Mouse (Mus musculus) adrenal gland, postnatal 14 days (tissue): ENCODE measurements at regions not wholly inside any gene's neighbourhood (a gene's known extent, or its start where the extent isn't known, plus 50 kb on each side); places are given as distances from the start of the nearest gene placed in this dataset.

ENCODE experiments used
- DNase-seq: peaks from one replicate; pipeline ENCODE4 v3.0.0; 2021; ENCODE audit warnings: mixed read lengths

GRCm38 (mm10) chr17:47317651-47318050 is 51.0 kb upstream of the Mrps10 start:
- no peak for DNase-seq

- DNase-seq = no peak
Observed at GRCm38 (mm10) chr17:47313162-47313561, 55.5 kb upstream of the Mrps10 start.

GRCm38 (mm10) chr17:47311272-47311671 is 57.4 kb upstream of the Mrps10 start:
- DNase-seq = peak; percentile 42

- DNase-seq = no peak
Observed at GRCm38 (mm10) chr17:47306027-47306761, 62.5 kb upstream of the Mrps10 start.

- peak; percentile 81 for DNase-seq
Observed at GRCm38 (mm10) chr17:47304463-47305199, 64.1 kb upstream of the Mrps10 start.

GRCm38 (mm10) chr17:47303600-47303999 is 65.1 kb upstream of the Mrps10 start:
- peak; percentile 31 for DNase-seq

GRCm38 (mm10) chr17:47298396-47298919 is 70.2 kb upstream of the Mrps10 start:
- peak; percentile 45 for DNase-seq

GRCm38 (mm10) chr17:47297965-47298364 is 70.7 kb upstream of the Mrps10 start:
- DNase-seq = peak; percentile 79

- peak; percentile 57 for DNase-seq
Observed at GRCm38 (mm10) chr17:47296709-47297450, 71.8 kb upstream of the Mrps10 start.

GRCm38 (mm10) chr17:47295315-47296011 is 73.2 kb upstream of the Mrps10 start:
- DNase-seq = peak; percentile 51

GRCm38 (mm10) chr17:47294091-47294534 is 74.6 kb upstream of the Mrps10 start:
- DNase-seq = peak; percentile 60

GRCm38 (mm10) chr17:47293178-47293577 is 75.5 kb upstream of the Mrps10 start:
- no peak for DNase-seq

- no peak for DNase-seq
Observed at GRCm38 (mm10) chr17:47291558-47291957, 77.1 kb upstream of the Mrps10 start.

- DNase-seq = no peak
Observed at GRCm38 (mm10) chr17:47285616-47286015, 83.1 kb upstream of the Mrps10 start.

GRCm38 (mm10) chr17:47284236-47284635 is 84.5 kb upstream of the Mrps10 start:
- no peak for DNase-seq

GRCm38 (mm10) chr17:47283158-47283557 is 85.5 kb upstream of the Mrps10 start:
- no peak for DNase-seq

GRCm38 (mm10) chr17:47282476-47282875 is 86.2 kb upstream of the Mrps10 start:
- no peak for DNase-seq

GRCm38 (mm10) chr17:47277890-47278289 is 90.8 kb upstream of the Mrps10 start:
- no peak for DNase-seq

GRCm38 (mm10) chr17:47276639-47277038 is 92.0 kb upstream of the Mrps10 start:
- no peak for DNase-seq

GRCm38 (mm10) chr17:47275796-47276311 is 92.8 kb upstream of the Mrps10 start:
- no peak for DNase-seq

- DNase-seq = no peak
Observed at GRCm38 (mm10) chr17:47273309-47273708, 95.4 kb upstream of the Mrps10 start.
